Mouse (Mus musculus) cerebral cortex, adult 2 months (tissue): Measurements from ENCODE around the gene Hsd17b1.

Source experiments
- WGBS: fragments of 180-500 bp; shearing (Covaris S2); methylation state at CpG from one replicate; pipeline ENCODE4 v1.1.7; 2018; 5-methylcytosine and 5-hydroxymethylcytosine counted together

Gene Hsd17b1

DNA sequence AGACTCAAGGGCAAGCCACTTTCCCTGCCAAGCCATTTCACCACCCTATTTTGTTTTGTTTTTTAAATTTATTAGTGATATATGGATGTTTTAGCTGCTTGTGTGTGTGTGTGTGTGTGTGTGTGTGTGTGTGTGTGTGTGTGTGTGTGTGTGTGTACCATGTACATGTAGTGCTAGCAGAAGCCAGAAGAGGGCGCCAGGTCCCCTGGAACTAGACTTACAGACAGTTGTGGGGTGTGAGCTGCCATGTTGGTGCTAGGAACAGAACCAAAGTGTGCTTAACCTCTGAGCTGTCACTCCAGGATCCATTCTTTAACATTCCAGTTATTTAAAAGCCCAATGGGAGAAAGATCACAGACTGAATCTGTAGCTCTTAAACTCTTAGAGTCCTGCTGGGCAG, 48.9 kb downstream of the Hsd17b1 start:
- 100% methylated on average over 1 of the region's 1 CpGs for WGBS

DNA sequence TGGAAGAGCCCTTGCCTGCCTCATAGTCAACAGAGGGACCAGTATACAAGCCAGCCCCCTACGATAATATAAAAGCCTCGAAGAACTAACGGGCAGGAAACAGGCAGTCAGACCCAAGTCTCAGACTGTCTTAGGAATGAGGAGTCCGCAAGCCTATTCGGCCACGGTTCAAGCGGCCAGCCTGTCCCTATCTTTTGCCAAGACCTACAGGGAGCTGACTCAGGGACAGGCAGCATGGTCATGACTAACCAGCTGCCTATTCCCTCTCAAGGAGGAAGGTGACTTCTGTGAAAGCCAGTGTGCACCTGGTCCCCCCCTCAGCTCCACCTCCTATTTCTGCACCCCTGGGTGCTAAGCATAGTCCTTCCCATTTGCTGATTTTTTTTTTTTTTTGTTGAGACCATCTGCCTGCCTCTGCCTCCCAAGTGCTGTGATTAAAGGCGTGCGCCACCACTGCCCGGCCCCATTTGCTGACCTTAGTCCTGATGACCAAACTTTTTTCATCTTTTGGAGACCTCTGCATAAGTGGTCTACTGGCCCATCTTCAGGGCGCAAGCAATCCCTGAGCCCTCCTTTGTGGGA, 50.9 kb downstream of the Hsd17b1 start:
- 77% methylated on average over 11 of the region's 11 CpGs for WGBS
